ENCODE assay signal across 24 mouse cellular contexts in genomic region chr14:34657131-34657530, GRCm38 (mm10). TPM values are rescaled to one million over a fixed set of nuclear protein-coding genes. Genes with fewer than 3 reads are reported as not detected.
"Had no signal": no experiment of that assay in that cellular context is flagged by ENCODE, and none has a peak within 500 bp of the region (broad histone marks: within the 10 kb centered on the region; RNA-seq: fewer than 3 reads in every experiment).

No protein-coding gene starts in this region.

- H3K36me3 ChIP-seq: lung, embryonic 15.5 days; midbrain, embryonic 13.5 days; midbrain, embryonic 15.5 days; neural tube, embryonic 12.5 days; stomach, embryonic 15.5 days had no signal

- DNase-seq: lung, adult 2 months; lung, postnatal 14 days; lung, postnatal 36 days; right cerebral cortex, postnatal 14 days; thymus, adult 2 months; thymus, postnatal 25 days; thymus, postnatal 4 days had no signal

- H3K27me3 ChIP-seq: megakaryocyte, embryonic 14.5 days had no signal

- H3K27ac ChIP-seq: lung, embryonic 15.5 days; macrophage; midbrain, embryonic 13.5 days; midbrain, embryonic 15.5 days; neural tube, embryonic 12.5 days; stomach, embryonic 15.5 days; stomach, postnatal 0 days had no signal

- H3K9me3 ChIP-seq: lung, embryonic 15.5 days; midbrain, embryonic 13.5 days; midbrain, embryonic 15.5 days; neural tube, embryonic 12.5 days; stomach, embryonic 15.5 days had no signal

- H3K4me2 ChIP-seq: lung, embryonic 15.5 days; midbrain, embryonic 11.5 days; midbrain, embryonic 13.5 days; midbrain, embryonic 15.5 days; neural tube, embryonic 12.5 days; stomach, embryonic 15.5 days had no signal

- H3K9ac ChIP-seq: lung, embryonic 15.5 days; midbrain, embryonic 13.5 days; midbrain, embryonic 15.5 days; neural tube, embryonic 12.5 days; stomach, embryonic 15.5 days had no signal

- H3K4me3 ChIP-seq: lung, embryonic 15.5 days; megakaryocyte, embryonic 14.5 days; midbrain, embryonic 13.5 days; midbrain, embryonic 15.5 days; neural tube, embryonic 12.5 days; stomach, embryonic 15.5 days had no signal

- ATAC-seq: lung, postnatal 0 days; midbrain, embryonic 13.5 days; midbrain, embryonic 15.5 days had no signal

RNA-seq across cellular contexts. Expression of gene Opn4, which starts 57.2 kb away (rescaled TPM):
- total RNA-seq: megakaryocyte progenitor cell, adult 5-6 weeks; midbrain, postnatal 0 days; monocyte, adult 5-6 weeks; neutrophil, adult 5-6 weeks had no signal
- polyA plus RNA-seq: lung, adult 2 months; macrophage; midbrain, embryonic 11.5 days; midbrain, embryonic 15.5 days; neural tube, embryonic 12.5 days; neural tube, embryonic 14.5 days; spleen, adult 2 months; stomach, embryonic 15.5 days; stomach, postnatal 0 days; urinary bladder, adult 2 months had no signal
